Mouse (Mus musculus): Measurements from ENCODE around the gene Srprb.
A peak's percentile ranks its signal among the peaks of the same experiment; 100 is the strongest.
"Not testable (repeated sequence)": the region's sequence is repeated elsewhere in the genome, so short reads cannot be mapped to it uniquely, and the experiment has no call there.

Srprb gene

GRCm38 (mm10) chr9:103212654-103213420, 10.9 kb upstream of the Srprb start:
- DNase-seq (ENCODE audit: low read depth): no peak

- DNase-seq (ENCODE audit: low read depth): no peak
Observed at GRCm38 (mm10) chr9:103208802-103209423, 7.0 kb upstream of the Srprb start.

GRCm38 (mm10) chr9:103207846-103208245, 5.9 kb upstream of the Srprb start:
- DNase-seq (ENCODE audit: low read depth): peak; percentile 83

GRCm38 (mm10) chr9:103205786-103206185, 3.8 kb upstream of the Srprb start:
- no peak for DNase-seq (ENCODE audit: low read depth)

GRCm38 (mm10) chr9:103188416-103188815, 13.5 kb downstream of the Srprb start:
- DNase-seq (ENCODE audit: low read depth): no peak

- DNase-seq (ENCODE audit: low read depth): no peak
Observed at GRCm38 (mm10) chr9:103186747-103187146, 15.2 kb downstream of the Srprb start.

- DNase-seq (ENCODE audit: low read depth): no peak
Observed at GRCm38 (mm10) chr9:103185946-103186345, 16.0 kb downstream of the Srprb start.

- no peak for DNase-seq (ENCODE audit: low read depth)
Observed at GRCm38 (mm10) chr9:103184855-103185254, 17.1 kb downstream of the Srprb start.

- DNase-seq (ENCODE audit: low read depth): no peak
Observed at GRCm38 (mm10) chr9:103181886-103182285, 20.1 kb downstream of the Srprb start.

- DNase-seq (ENCODE audit: low read depth): peak; percentile 68
Observed at GRCm38 (mm10) chr9:103180807-103181565, 21.0 kb downstream of the Srprb start.

- no peak for DNase-seq (ENCODE audit: low read depth)
Observed at GRCm38 (mm10) chr9:103180303-103180702, 21.6 kb downstream of the Srprb start.

GRCm38 (mm10) chr9:103175692-103176091, 26.2 kb downstream of the Srprb start:
- DNase-seq (ENCODE audit: low read depth): no peak

- DNase-seq (ENCODE audit: low read depth): no peak
Observed at GRCm38 (mm10) chr9:103174771-103175519, 27.0 kb downstream of the Srprb start.

GRCm38 (mm10) chr9:103168771-103169170, 33.2 kb downstream of the Srprb start:
- no peak for DNase-seq (ENCODE audit: low read depth)

- no peak for DNase-seq (ENCODE audit: low read depth)
Observed at GRCm38 (mm10) chr9:103168046-103168445, 33.9 kb downstream of the Srprb start.

- no peak for DNase-seq (ENCODE audit: low read depth)
Observed at GRCm38 (mm10) chr9:103163806-103164205, 38.1 kb downstream of the Srprb start.

GRCm38 (mm10) chr9:103155158-103155557, 46.8 kb downstream of the Srprb start:
- DNase-seq (ENCODE audit: low read depth): not testable (repeated sequence)

- DNase-seq (ENCODE audit: low read depth): no peak
Observed at GRCm38 (mm10) chr9:103154568-103154967, 47.4 kb downstream of the Srprb start.

GRCm38 (mm10) chr9:103153286-103153685, 48.7 kb downstream of the Srprb start:
- no peak for DNase-seq (ENCODE audit: low read depth)

GRCm38 (mm10) chr9:103149074-103149799, 52.7 kb downstream of the Srprb start:
- DNase-seq (ENCODE audit: low read depth): no peak

- DNase-seq (ENCODE audit: low read depth): no peak
Observed at GRCm38 (mm10) chr9:103147103-103147502, 54.8 kb downstream of the Srprb start.
